Mouse (Mus musculus) lung, embryonic 16.5 days (tissue): ENCODE measurements around the gene Itgb5. TPM values are rescaled to one million over a fixed set of nuclear protein-coding genes. Genes with fewer than 3 reads are reported as not detected.

Experiments used
- ATAC-seq: fragments of 200-750 bp; cut with Nextera tagmentation; 2 replicates; pipeline ENCODE4 v1.8.0; 2017; ENCODE audit warnings: low read depth, mild to moderate bottlenecking, moderate library complexity
- H3K27ac ChIP-seq: fragments of 300-500 bp; sonication (generic); 2 replicates; pipeline ENCODE4 v1.5.1; 2014; ENCODE audit warnings: mild to moderate bottlenecking, control low read depth, low read length
- H3K27me3 ChIP-seq: fragments of 300-500 bp; sonication (generic); 2 replicates; pipeline ENCODE4 v1.6.1; 2014; ENCODE audit warnings: low read depth, low read length, mixed read lengths; ENCODE audit not compliant: control insufficient read depth, insufficient read depth
- H3K36me3 ChIP-seq: fragments of 300-500 bp; sonication (generic); 2 replicates; pipeline ENCODE4 v1.6.1; 2014; ENCODE audit warnings: low read length; ENCODE audit not compliant: control insufficient read depth, insufficient read depth
- H3K4me1 ChIP-seq: fragments of 300-500 bp; sonication (generic); replicated peaks from 2 replicates; pipeline ENCODE4 v1.6.1; 2014; ENCODE audit warnings: low read length, mixed read lengths; ENCODE audit not compliant: control insufficient read depth, insufficient read depth
- H3K4me2 ChIP-seq: fragments of 300-500 bp; sonication (generic); 2 replicates; pipeline ENCODE4 v1.6.1; 2014; ENCODE audit warnings: low read depth, low read length, control low read depth
- H3K4me3 ChIP-seq: fragments of 300-500 bp; sonication (generic); 2 replicates; pipeline ENCODE4 v1.5.1; 2014; ENCODE audit warnings: mild to moderate bottlenecking, low read length, control low read depth
- H3K9ac ChIP-seq: fragments of 300-500 bp; sonication (generic); 2 replicates; pipeline ENCODE4 v1.6.1; 2014; ENCODE audit warnings: low read length, control low read depth
- H3K9me3 ChIP-seq: fragments of 300-500 bp; sonication (generic); 2 replicates; pipeline ENCODE4 v1.6.1; 2016; ENCODE audit warnings: low read length; ENCODE audit not compliant: control insufficient read depth
- WGBS: fragments of 180-500 bp; shearing (Covaris S2); extraction: QIAGEN DNeasy Blood & Tissue Kit; methylation state at CpG from one replicate; pipeline ENCODE4 v1.1.7; 2014; 5-methylcytosine and 5-hydroxymethylcytosine counted together
- polyA plus RNA-seq: library from polyadenylated mRNA; unstranded; fragments of >200 nt; fragmentation: Nextera tagmentation; extraction: Ambion mirVana; gene quantifications from 2 replicates; pipeline ENCODE4 v1.2.1, GENCODE M21; 2015

Itgb5 gene
- polyA plus RNA-seq, 1 experiment from 2014 or later = 10.9 TPM

DNA sequence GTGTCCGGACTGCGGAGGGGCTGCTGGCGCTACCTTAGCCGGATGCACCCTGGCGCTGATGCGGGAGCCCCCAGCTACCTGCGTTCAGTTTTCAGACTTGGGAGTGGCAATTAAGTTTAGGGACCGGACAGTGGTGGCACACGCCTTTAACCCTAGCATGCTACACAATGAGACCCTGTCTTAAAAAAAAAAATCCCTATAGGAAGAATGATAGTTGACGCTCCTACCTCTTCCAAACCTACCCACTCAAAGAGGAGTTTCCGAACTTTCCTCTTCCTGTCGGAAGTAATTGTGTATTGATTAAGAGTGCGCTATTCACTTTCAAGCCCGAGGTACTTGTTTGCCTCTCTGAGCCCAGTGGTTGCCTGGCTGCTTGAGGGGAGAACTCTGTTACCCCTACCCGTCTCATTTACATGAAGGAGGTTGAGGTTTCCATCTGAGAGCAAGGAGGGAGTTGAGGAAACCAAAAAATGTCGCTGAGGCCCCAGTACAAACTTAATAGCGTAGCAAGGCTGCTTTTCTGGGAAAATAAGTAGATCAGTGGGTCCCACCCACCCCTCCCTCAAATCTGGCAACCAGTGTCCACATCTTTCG is 1.1 kb downstream of the Itgb5 start:
- peak overlapping the region; percentile 83 for H3K9ac ChIP-seq
- no peak for ATAC-seq
- H3K4me1 ChIP-seq = peaks cover 25% of the 10 kb centered on the region
- H3K27ac ChIP-seq = no peak overlapping the region
- no peaks in the 10 kb centered on the region for H3K36me3 ChIP-seq
- peaks cover 3% of the 10 kb centered on the region; the same call in 1 of the 2 replicates for H3K27me3 ChIP-seq
- H3K4me3 ChIP-seq = peak overlapping the region; percentile 94
- H3K4me2 ChIP-seq = peak overlapping the region; percentile 94
- no peaks in the 10 kb centered on the region for H3K9me3 ChIP-seq
- WGBS = 4% methylated on average over 18 of the region's 18 CpGs

- no peak overlapping the region for H3K9ac ChIP-seq
- H3K27me3 ChIP-seq = peaks cover 3% of the 10 kb centered on the region; the same call in 1 of the 2 replicates
- 0 out of 2 replicates have a peak overlapping the region, but pooled peaks have one; percentile 47 for H3K27ac ChIP-seq
- ATAC-seq = no peak
- WGBS = 62% methylated on average over 6 of the region's 6 CpGs
- peaks cover 29% of the 10 kb centered on the region for H3K4me1 ChIP-seq
- H3K4me2 ChIP-seq = peak overlapping the region; percentile 58
- H3K9me3 ChIP-seq = no peaks in the 10 kb centered on the region
- no peak overlapping the region for H3K4me3 ChIP-seq
- no peaks in the 10 kb centered on the region for H3K36me3 ChIP-seq
These were observed 2.6 kb downstream of the Itgb5 start for GRCm38 (mm10) chr16:33832057-33832456.

DNA sequence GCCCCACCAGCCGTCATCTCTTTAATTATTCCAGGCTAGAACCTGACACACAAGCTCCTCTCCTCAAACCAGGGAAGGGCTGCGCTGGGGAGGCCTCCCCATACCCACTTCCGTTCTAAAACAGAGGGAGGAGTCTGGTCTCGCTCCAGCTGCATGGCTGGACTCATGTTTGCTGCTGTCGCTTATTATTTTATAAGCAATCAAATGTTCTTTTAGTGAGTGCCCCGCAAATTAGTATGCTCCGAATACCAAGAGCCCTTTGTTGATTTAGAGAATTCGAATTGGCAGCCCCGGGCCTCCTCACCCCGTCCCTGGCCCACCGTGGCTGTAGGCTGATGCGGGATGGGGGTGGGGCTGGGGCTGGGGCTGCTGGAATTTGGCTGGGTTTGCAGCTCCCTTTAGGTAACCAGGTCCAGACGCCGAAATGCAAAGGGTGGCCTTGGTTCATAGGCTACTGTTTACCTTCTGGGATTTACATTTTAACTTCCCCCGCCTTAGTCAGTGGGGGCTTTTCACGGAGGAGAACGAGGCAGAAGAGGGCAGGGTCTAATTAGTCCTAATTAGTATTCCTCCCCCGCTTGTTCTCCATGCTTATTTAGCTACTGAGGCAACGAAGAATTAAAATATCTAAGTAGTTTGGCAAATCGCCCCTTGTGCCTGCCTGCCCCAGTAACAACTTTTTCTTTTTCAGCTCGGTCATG is 3.4 kb downstream of the Itgb5 start:
- Histone ChIP-seq H3K4me1 (peaks cover 29% of the 10 kb centered on the region), H3K36me3 (no peaks in the 10 kb centered on the region), H3K27ac (peak overlapping the region; percentile 47), H3K9me3 (no peaks in the 10 kb centered on the region), H3K4me3 (peak overlapping the region; percentile 33), H3K9ac (peak overlapping the region; percentile 52), H3K27me3 (peaks cover 3% of the 10 kb centered on the region; the same call in 1 of the 2 replicates), H3K4me2 (peak overlapping the region; percentile 58)
- WGBS = 7% methylated on average over 21 of the region's 21 CpGs
- ATAC-seq = 0 out of 2 replicates have a peak, but pooled peaks have one; percentile 5

- H3K36me3 ChIP-seq = no peaks in the 10 kb centered on the region
- peak overlapping the region; percentile 33 for H3K4me3 ChIP-seq
- H3K4me1 ChIP-seq = peaks cover 29% of the 10 kb centered on the region
- no peak for ATAC-seq
- peak overlapping the region; percentile 58 for H3K4me2 ChIP-seq
- peak overlapping the region; percentile 47; the same call in 1 of the 2 replicates for H3K27ac ChIP-seq
- WGBS = 20% methylated on average over 5 of the region's 5 CpGs
- H3K27me3 ChIP-seq = peaks cover 3% of the 10 kb centered on the region; the same call in 1 of the 2 replicates
- H3K9ac ChIP-seq = peak overlapping the region; percentile 52
- no peaks in the 10 kb centered on the region for H3K9me3 ChIP-seq
These were observed 3.9 kb downstream of the Itgb5 start for GRCm38 (mm10) chr16:33833429-33833753.

- 0 out of 2 replicates have a peak, but pooled peaks have one; percentile 20 for ATAC-seq
- Histone ChIP-seq H3K27ac (peak overlapping the region; percentile 47; the same call in 1 of the 2 replicates), H3K27me3 (peaks cover 3% of the 10 kb centered on the region; the same call in 1 of the 2 replicates), H3K4me3 (peak overlapping the region; percentile 33), H3K36me3 (no peaks in the 10 kb centered on the region), H3K9ac (peak overlapping the region; percentile 52), H3K9me3 (no peaks in the 10 kb centered on the region), H3K4me2 (peak overlapping the region; percentile 58), H3K4me1 (peaks cover 29% of the 10 kb centered on the region)
- 8% methylated on average over 25 of the region's 25 CpGs for WGBS
These were observed 4.5 kb downstream of the Itgb5 start for GRCm38 (mm10) chr16:33833781-33834482.

DNA sequence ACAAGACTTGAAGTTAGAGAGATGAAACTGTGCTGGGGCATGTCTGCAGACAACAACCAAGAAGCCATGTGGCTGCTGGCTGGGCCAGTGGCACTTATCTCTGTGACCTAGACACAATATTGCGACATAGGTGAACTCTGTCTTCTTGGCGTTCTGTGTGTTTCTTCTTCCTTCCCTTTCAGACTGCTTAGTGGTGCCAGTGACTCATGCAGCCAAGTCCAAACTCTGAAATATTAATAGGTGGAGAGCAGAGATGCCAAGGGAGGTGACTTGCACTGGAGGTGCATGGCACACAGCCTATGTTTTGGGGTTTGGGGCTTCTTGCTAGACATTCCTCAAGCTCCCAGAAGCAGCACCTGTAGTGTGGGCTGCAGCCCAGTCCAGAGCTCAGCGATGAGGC is 7.2 kb downstream of the Itgb5 start:
- no peak overlapping the region for H3K4me3 ChIP-seq
- no peak for ATAC-seq
- no peak overlapping the region for H3K9ac ChIP-seq
- H3K4me2 ChIP-seq = no peak overlapping the region
- peaks cover 26% of the 10 kb centered on the region for H3K4me1 ChIP-seq
- 65% methylated on average over 3 of the region's 3 CpGs for WGBS
- H3K9me3 ChIP-seq = no peaks in the 10 kb centered on the region
- no peak overlapping the region for H3K27ac ChIP-seq
- H3K36me3 ChIP-seq = no peaks in the 10 kb centered on the region
- peaks cover 3% of the 10 kb centered on the region; the same call in 1 of the 2 replicates for H3K27me3 ChIP-seq

GRCm38 (mm10) chr16:33837191-33837590 is 7.7 kb downstream of the Itgb5 start:
- no peak overlapping the region for H3K27ac ChIP-seq

DNA sequence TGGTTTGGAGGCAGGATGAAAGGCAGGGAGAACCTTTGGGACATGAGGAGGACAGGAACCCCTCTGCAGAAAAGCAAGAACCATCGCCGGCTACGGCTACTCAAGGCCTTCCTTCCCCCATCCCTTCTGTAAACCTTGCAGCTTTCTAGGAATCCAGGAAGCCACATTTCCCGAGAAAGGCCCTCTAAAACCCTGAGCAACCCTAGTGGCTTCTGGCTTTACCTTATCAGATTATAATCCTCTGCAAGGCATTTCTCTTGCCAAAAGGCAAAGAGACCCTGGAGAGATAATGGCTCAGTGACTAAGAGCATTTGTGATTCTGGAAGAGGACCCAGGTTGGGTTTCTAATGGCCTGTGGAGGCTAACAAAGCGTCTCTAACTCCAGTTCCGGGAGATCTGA is 11.2 kb downstream of the Itgb5 start:
- WGBS = 54% methylated on average over 6 of the region's 6 CpGs
- H3K36me3 ChIP-seq = no peaks in the 10 kb centered on the region

More at GRCm38 (mm10) chr16:33837191-33837590, 7.7 kb downstream of the Itgb5 start:
- ATAC-seq = no peak
- WGBS = 75% methylated on average over 3 of the region's 3 CpGs
- Histone ChIP-seq H3K36me3 (no peaks in the 10 kb centered on the region), H3K9me3 (no peaks in the 10 kb centered on the region), H3K4me2 (no peak overlapping the region), H3K27me3 (peaks cover 2% of the 10 kb centered on the region; the same call in 1 of the 2 replicates), H3K4me3 (no peak overlapping the region), H3K9ac (no peak overlapping the region), H3K4me1 (peaks cover 24% of the 10 kb centered on the region)

More for the DNA sequence above, 11.2 kb downstream of the Itgb5 start:
- H3K27me3 ChIP-seq = no peaks in the 10 kb centered on the region
- no peaks in the 10 kb centered on the region for H3K9me3 ChIP-seq
- H3K4me1 ChIP-seq = peaks cover 3% of the 10 kb centered on the region; the same call in 1 of the 2 replicates
- no peak overlapping the region for H3K9ac ChIP-seq
- no peak overlapping the region for H3K27ac ChIP-seq
- no peak for ATAC-seq
- H3K4me3 ChIP-seq = no peak overlapping the region
- H3K4me2 ChIP-seq = no peak overlapping the region
